In genomic region chr9:107508266-107508665, GRCm38 (mm10) we compare ENCODE assay signal across 13 mouse cellular contexts. TPM values are rescaled to one million over a fixed set of nuclear protein-coding genes. Genes with fewer than 3 reads are reported as not detected.
DNase-seq lines count a peak whose midpoint lies in the region; ATAC-seq and TF ChIP-seq lines count a peak whose summit lies in the region.
"Had no signal": no experiment of that assay in that cellular context is flagged by ENCODE, and none has a peak within 500 bp of the region (broad histone marks: within the 10 kb centered on the region; RNA-seq: fewer than 3 reads in every experiment).

No protein-coding gene starts in this region.

- H3K9ac ChIP-seq in forebrain, embryonic 14.5 days (ENCODE audit: low read length): no peak overlapping the region
- H3K9ac ChIP-seq in midbrain, embryonic 15.5 days: no peak overlapping the region
- H3K9ac ChIP-seq: embryonic facial prominence, embryonic 15.5 days; liver, embryonic 14.5 days; stomach, embryonic 15.5 days had no signal

- no peak for TF ChIP-seq POLR2A in brain, embryonic 14.5 days (IDR thresholded peaks at IDR 0.05; ENCODE audit: borderline replicate concordance, extremely low read depth, insufficient read depth, insufficient read length, poor library complexity, severe bottlenecking)

- H3K4me2 ChIP-seq in forebrain, embryonic 14.5 days (ENCODE audit: low read length): 0 out of 2 replicates have a peak overlapping the region, but pooled peaks have one; percentile 14
- peak overlapping the region; percentile 1; the same call in 1 of the 2 replicates for H3K4me2 ChIP-seq in midbrain, embryonic 15.5 days
- H3K4me2 ChIP-seq: embryonic facial prominence, embryonic 15.5 days; stomach, embryonic 15.5 days had no signal

- no peaks in the 10 kb centered on the region for H3K27me3 ChIP-seq in forebrain, embryonic 14.5 days (replicated peaks; ENCODE audit: control insufficient read depth, insufficient read depth, low read length)
- H3K27me3 ChIP-seq in midbrain, embryonic 15.5 days (replicated peaks): no peaks in the 10 kb centered on the region
- H3K27me3 ChIP-seq: embryonic facial prominence, embryonic 15.5 days; stomach, embryonic 15.5 days had no signal

- 45% methylated on average over 10 of the region's 10 CpGs for WGBS in forebrain, embryonic 14.5 days
- WGBS in midbrain, embryonic 15.5 days: 35% methylated on average over 10 of the region's 10 CpGs

- TF ChIP-seq CTCF in brain, embryonic 14.5 days (IDR thresholded peaks at IDR 0.05; ENCODE audit: borderline replicate concordance, extremely low read depth, insufficient read depth, insufficient read length): peak; percentile 21; the same call in 1 of the 2 replicates
- TF ChIP-seq CTCF in layer of hippocampus, adult 2 months (conservative IDR thresholded peaks at IDR 0.05): peak; percentile 64

- H3K9me3 ChIP-seq in forebrain, embryonic 14.5 days (replicated peaks; ENCODE audit: control insufficient read depth, low read length): no peaks in the 10 kb centered on the region
- no peaks in the 10 kb centered on the region for H3K9me3 ChIP-seq in midbrain, embryonic 15.5 days
- H3K9me3 ChIP-seq: embryonic facial prominence, embryonic 15.5 days; stomach, embryonic 15.5 days had no signal

- H3K36me3 ChIP-seq in forebrain, embryonic 14.5 days (ENCODE audit: control insufficient read depth, insufficient read depth, low read length): no peaks in the 10 kb centered on the region
- H3K36me3 ChIP-seq in midbrain, embryonic 15.5 days (replicated peaks): no peaks in the 10 kb centered on the region
- H3K36me3 ChIP-seq: embryonic facial prominence, embryonic 15.5 days; stomach, embryonic 15.5 days had no signal

- H3K27ac ChIP-seq in forebrain, embryonic 14.5 days (ENCODE audit: low read depth, low read length): peak overlapping the region; percentile 72
- H3K27ac ChIP-seq in layer of hippocampus, adult 2 months: no peak overlapping the region
- peak overlapping the region; percentile 50 for H3K27ac ChIP-seq in midbrain, embryonic 15.5 days
- H3K27ac ChIP-seq: embryonic facial prominence, embryonic 15.5 days; liver, embryonic 14.5 days; stomach, embryonic 15.5 days had no signal

- peak; percentile 71 for ATAC-seq in forebrain, embryonic 14.5 days
- peak; percentile 48 for ATAC-seq in midbrain, embryonic 15.5 days (replicated peaks)
- no peak for ATAC-seq in granulocyte monocyte progenitor cell, adult 5-6 weeks (replicated peaks; ENCODE audit: poor library complexity, severe bottlenecking)
- ATAC-seq: Patski had no signal

- DNase-seq in brain, embryonic 14.5 days (ENCODE audit: low read depth): peak; percentile 90
- DNase-seq in forebrain, embryonic 14.5 days (ENCODE audit: low spot score): peak; percentile 81
- peak; percentile 64 to 76 for DNase-seq in layer of hippocampus, adult 2 months (ENCODE audit: low spot score in 2 of 2)
- DNase-seq in urinary bladder, postnatal 4 days (ENCODE audit: low spot score in 2 of 2): no peak
- DNase-seq in lung, postnatal 4 days: no peak
- DNase-seq in MN1 (ENCODE audit: low spot score): no peak
- DNase-seq: kidney, adult 18-20 months had no signal

- peaks cover 59% of the 10 kb centered on the region for H3K4me1 ChIP-seq in forebrain, embryonic 14.5 days (ENCODE audit: control insufficient read depth, insufficient read depth, low read length)
- peaks cover 48% of the 10 kb centered on the region for H3K4me1 ChIP-seq in midbrain, embryonic 15.5 days

- no peak overlapping the region for H3K4me3 ChIP-seq in forebrain, embryonic 14.5 days (ENCODE audit: low read depth, low read length)
- H3K4me3 ChIP-seq in layer of hippocampus, adult 2 months: peak overlapping the region; percentile 20; the same call in 1 of the 2 replicates
- H3K4me3 ChIP-seq in midbrain, embryonic 15.5 days: no peak overlapping the region
- H3K4me3 ChIP-seq: embryonic facial prominence, embryonic 15.5 days; stomach, embryonic 15.5 days had no signal

RNA-seq across cellular contexts. Expression of gene Tmem115, which starts 25.5 kb away (rescaled TPM):
- 37.3 and 42.1 TPM in 2 replicates for polyA plus RNA-seq in brain, embryonic 14.5 days (2012; rRNA removed)
- polyA plus RNA-seq in forebrain, embryonic 14.5 days (2014; fragmentation: Nextera tagmentation; extraction: Ambion mirVana): 44.4 and 53.4 TPM in 2 replicates
- total RNA-seq in layer of hippocampus, adult 2 months (2021): 10 to 100 TPM; 35.8 to 41.0 TPM
- 48.0 and 50.5 TPM in 2 replicates for polyA plus RNA-seq in midbrain, embryonic 15.5 days (2015; fragmentation: Nextera tagmentation; extraction: Ambion mirVana)
- 12.2 and 13.7 TPM in 2 replicates for total RNA-seq in granulocyte monocyte progenitor cell, adult 5-6 weeks (2014; fragmentation: Nextera tagmentation)
- 12.1 and 12.5 TPM in 2 replicates for total RNA-seq in granulocyte monocyte progenitor cell, adult 5-6 weeks (2017)

RNA-seq across cellular contexts. Expression of gene Cyb561d2, which starts 33.7 kb away (rescaled TPM):
- polyA plus RNA-seq in brain, embryonic 14.5 days (2012; rRNA removed): 34.3 and 45.7 TPM in 2 replicates
- 33.1 and 38.0 TPM in 2 replicates for polyA plus RNA-seq in forebrain, embryonic 14.5 days (2014; fragmentation: Nextera tagmentation; extraction: Ambion mirVana)
- total RNA-seq in layer of hippocampus, adult 2 months (2021): 10 to 100 TPM; 13.8 to 15.3 TPM
- polyA plus RNA-seq in midbrain, embryonic 15.5 days (2015; fragmentation: Nextera tagmentation; extraction: Ambion mirVana): 45.1 and 45.7 TPM in 2 replicates
- total RNA-seq in granulocyte monocyte progenitor cell, adult 5-6 weeks (2014; fragmentation: Nextera tagmentation): 21.2 and 31.0 TPM in 2 replicates
- total RNA-seq in granulocyte monocyte progenitor cell, adult 5-6 weeks (2017): 13.2 and 13.9 TPM in 2 replicates

RNA-seq across cellular contexts. Expression of gene Nprl2, which starts 33.8 kb away (rescaled TPM):
- polyA plus RNA-seq in brain, embryonic 14.5 days (2012; rRNA removed): 74.5 and 109 TPM in 2 replicates
- 83.2 and 83.8 TPM in 2 replicates for polyA plus RNA-seq in forebrain, embryonic 14.5 days (2014; fragmentation: Nextera tagmentation; extraction: Ambion mirVana)
- total RNA-seq in layer of hippocampus, adult 2 months (2021): 10 to 100 TPM; 44.2 to 45.2 TPM
- 78.4 and 81.6 TPM in 2 replicates for polyA plus RNA-seq in midbrain, embryonic 15.5 days (2015; fragmentation: Nextera tagmentation; extraction: Ambion mirVana)
- 11.3 and 16.7 TPM in 2 replicates for total RNA-seq in granulocyte monocyte progenitor cell, adult 5-6 weeks (2014; fragmentation: Nextera tagmentation)
- 11.3 and 14.3 TPM in 2 replicates for total RNA-seq in granulocyte monocyte progenitor cell, adult 5-6 weeks (2017)

RNA-seq across cellular contexts. Expression of gene Zmynd10, which starts 38.8 kb away (rescaled TPM):
- 7.4 and 8.4 TPM in 2 replicates for polyA plus RNA-seq in brain, embryonic 14.5 days (2012; rRNA removed)
- polyA plus RNA-seq in forebrain, embryonic 14.5 days (2014; fragmentation: Nextera tagmentation; extraction: Ambion mirVana): 4.3 and 4.6 TPM in 2 replicates
- 1 to 10 TPM; 4.7 to 5.7 TPM for total RNA-seq in layer of hippocampus, adult 2 months (2021)
- polyA plus RNA-seq in midbrain, embryonic 15.5 days (2015; fragmentation: Nextera tagmentation; extraction: Ambion mirVana): 4.6 TPM in 2 replicates
- not detected in 2 replicates for total RNA-seq in granulocyte monocyte progenitor cell, adult 5-6 weeks (2014; fragmentation: Nextera tagmentation)
- not detected in 2 replicates for total RNA-seq in granulocyte monocyte progenitor cell, adult 5-6 weeks (2017)

RNA-seq across cellular contexts. Expression of gene Rassf1, which starts 43.1 kb away (rescaled TPM):
- polyA plus RNA-seq in brain, embryonic 14.5 days (2012; rRNA removed): 31.5 and 34.2 TPM in 2 replicates
- 34.7 and 37.1 TPM in 2 replicates for polyA plus RNA-seq in forebrain, embryonic 14.5 days (2014; fragmentation: Nextera tagmentation; extraction: Ambion mirVana)
- total RNA-seq in layer of hippocampus, adult 2 months (2021): 10 to 100 TPM; 16.2 to 17.6 TPM
- 44.4 and 45.3 TPM in 2 replicates for polyA plus RNA-seq in midbrain, embryonic 15.5 days (2015; fragmentation: Nextera tagmentation; extraction: Ambion mirVana)
- 40.2 and 42.2 TPM in 2 replicates for total RNA-seq in granulocyte monocyte progenitor cell, adult 5-6 weeks (2014; fragmentation: Nextera tagmentation)
- total RNA-seq in granulocyte monocyte progenitor cell, adult 5-6 weeks (2017): 34.1 and 36.7 TPM in 2 replicates

Comparison
In these comparisons a context has a peak if more than half of its experiments do, and no peak if none do; other contexts are left out.
1. DNase-seq: peak in brain, embryonic 14.5 days (single experiment), forebrain, embryonic 14.5 days (single experiment) and layer of hippocampus, adult 2 months (2 of 2); none in urinary bladder, postnatal 4 days (0 of 2), lung, postnatal 4 days (0 of 2) and MN1 (single experiment).